Mouse (Mus musculus) adrenal gland, postnatal 14 days (tissue): ENCODE results near the gene Papln. TPM values are rescaled to one million over a fixed set of nuclear protein-coding genes. Genes with fewer than 3 reads are reported as not detected.

Experiments
- DNase-seq: peaks from one replicate; pipeline ENCODE4 v3.0.0; 2021; ENCODE audit warnings: mixed read lengths
- total RNA-seq: library from RNA; stranded (reverse); gene quantifications from 2 replicates; pipeline ENCODE4 v1.2.3, GENCODE M21; 2021

The Papln gene
- total RNA-seq, 1 experiment from 2014 or later, result 8.5 TPM

DNA sequence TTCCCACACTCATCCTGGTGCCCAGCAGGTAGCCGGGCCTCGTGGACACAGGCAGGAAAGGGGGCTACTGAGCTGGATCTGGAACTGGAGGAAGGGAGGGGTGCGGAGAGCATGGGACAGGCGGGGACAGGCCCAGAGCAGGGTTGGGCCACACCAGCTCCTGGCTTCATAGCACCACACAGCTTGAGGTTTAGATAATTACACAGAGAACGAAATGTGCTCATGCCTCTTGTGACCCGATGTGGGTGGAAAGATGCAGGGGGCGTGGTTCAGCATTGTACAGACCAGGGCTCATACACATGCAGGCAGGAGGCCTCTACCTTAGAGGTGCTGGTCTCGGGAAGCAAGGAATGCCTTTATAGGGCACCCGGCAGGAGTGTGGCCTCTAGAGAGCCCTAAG is 4.4 kb downstream of the Papln start:
- DNase-seq, result no peak

DNA sequence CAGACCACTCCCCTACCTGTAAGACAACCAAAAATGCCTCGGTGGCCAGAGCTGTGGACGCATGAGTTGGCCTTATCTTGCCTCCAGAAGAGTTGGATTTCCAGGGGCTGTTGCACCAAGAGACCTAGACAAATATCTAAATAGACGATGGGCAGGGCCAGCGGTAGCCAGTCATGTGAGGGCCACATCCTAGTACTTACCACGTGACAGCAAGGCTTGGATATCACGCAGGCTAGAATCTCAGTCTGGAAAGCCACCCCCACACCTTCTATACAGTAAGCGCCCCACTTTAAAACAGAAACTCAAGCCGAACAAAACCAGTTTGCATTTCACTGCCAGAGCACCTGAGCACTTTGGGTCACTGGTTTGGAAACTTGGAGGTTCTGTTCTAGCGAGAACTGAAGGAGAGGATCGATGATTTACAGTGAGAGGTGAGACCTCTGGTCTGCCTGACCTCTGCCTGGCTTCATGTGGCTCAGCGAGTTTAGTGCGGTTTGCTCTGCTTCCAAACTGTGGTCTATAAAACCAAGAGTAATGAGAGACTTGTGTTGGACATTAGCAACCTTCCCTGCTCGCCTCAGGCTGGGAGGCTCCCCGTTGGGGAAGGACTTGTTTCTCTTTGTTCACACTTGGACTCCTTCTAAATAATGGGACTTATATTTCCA is 4.9 kb downstream of the Papln start:
- no peak for DNase-seq

DNA sequence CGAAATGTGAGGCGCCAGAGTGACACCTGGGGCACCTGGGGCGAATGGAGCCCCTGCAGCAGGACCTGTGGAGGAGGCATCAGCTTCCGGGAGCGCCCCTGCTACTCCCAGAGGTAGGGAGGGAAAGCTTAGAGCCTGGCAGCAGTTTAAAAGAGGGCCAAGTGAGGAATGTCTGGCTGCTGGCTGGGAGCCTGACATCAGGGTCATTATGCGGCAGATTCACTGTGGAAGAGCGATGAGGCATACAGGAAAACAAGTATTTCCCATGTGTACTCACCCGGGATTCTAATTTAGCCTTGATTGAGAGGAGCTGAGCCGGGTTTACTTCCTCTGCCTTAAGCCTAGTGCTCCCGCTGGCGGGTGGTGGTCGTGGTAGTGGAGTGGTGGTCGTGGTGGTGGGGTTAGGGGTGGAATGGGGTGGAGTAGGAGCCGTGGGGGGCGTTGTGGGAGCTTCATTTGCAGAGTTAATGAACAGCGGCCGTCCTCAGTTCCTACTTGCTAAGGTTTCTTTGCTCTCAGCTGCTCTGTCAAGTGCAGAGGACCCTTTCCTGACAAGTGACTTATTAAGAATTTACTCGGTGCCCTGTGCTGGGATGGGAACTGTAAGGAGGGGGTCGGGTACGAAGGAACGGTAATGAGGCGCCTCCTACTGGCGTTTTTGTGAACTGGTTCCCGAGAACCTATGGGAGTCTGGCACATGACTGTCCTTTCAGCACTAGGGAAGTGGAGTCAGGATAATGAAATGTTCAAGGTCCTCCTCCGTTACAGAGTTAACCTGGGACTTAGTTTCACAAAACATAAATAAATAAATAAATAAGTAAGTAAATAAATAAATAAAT is 7.2 kb downstream of the Papln start:
- DNase-seq, result peak; percentile 82

DNA sequence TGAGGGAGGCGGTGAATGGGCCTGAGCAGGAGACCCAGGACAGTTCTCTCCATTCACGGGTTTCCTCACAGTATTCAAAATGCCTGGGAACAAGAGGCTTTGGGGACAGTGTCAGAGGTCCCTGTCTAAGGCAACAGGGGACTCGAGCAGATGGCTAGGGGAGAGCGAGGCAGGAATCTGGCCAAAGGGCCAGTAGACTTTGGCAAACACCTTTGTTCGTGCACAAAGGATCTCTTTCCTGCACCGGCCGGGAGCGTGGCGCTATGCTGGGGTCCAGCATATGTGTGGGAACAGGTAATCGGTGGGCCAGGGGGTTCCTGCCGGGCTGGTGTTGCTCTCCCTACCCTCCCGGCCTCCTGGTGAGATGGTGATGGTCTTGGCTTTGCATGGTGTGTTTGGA is 12.2 kb downstream of the Papln start:
- DNase-seq, result no peak

DNA sequence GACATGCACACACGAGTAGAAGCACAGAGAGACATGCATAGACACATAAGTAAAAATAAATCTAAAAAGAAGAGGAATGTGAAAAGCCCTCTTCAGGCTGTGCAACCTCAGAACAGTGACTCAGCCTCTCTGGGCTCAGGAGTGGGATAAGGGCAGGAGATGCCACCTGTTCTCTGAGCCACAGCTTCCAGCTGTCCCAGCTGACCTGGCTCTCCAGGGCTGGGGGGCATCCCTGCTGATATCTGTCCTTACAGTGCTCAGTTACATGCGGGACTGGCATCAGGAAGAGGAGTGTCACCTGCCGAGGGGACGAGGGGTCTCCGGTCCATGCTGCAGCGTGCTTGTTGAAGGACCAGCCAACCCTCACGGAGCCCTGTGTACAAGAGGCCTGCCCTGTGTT is 13.3 kb downstream of the Papln start:
- DNase-seq, result no peak

DNA sequence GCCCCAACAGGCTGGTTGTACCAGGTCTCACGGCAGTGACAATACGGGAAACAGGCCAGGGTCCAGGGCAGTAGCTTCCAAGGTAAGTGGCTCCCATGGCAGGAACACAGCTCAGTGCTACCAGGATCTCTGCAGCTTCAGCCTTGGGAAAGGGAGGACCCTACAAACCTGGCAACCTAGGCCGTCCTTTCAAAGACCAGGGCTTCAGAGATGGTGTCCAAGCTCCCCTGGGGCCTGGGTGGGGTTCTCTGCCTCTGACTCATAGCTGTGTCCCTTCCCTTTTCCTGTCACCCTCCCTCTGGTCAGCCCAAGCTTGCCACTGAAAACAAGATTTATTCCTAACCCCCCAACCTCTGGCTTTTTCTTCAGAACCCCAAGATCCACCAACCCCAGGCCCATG is 16.7 kb downstream of the Papln start:
- DNase-seq, result no peak

DNA sequence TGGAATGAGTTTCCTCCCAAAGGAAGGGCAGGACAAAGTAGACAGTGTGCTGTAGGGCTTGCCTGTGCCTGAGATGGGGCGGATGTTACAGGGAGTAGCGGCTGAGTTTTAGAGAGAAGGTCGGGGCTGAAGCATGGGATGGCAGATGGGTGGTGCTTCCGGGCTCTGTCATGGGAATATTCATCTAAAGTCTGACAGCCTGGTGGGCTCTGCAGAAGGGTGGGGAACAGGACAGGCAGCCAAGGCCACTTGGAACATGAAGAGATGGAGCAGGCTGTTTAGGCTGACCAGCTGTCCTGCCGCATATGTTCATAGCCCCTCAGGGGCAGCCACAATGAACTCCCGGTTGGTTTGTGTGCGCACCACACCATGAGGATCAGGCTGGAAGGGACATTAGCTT is 17.8 kb downstream of the Papln start:
- DNase-seq, result no peak

DNA sequence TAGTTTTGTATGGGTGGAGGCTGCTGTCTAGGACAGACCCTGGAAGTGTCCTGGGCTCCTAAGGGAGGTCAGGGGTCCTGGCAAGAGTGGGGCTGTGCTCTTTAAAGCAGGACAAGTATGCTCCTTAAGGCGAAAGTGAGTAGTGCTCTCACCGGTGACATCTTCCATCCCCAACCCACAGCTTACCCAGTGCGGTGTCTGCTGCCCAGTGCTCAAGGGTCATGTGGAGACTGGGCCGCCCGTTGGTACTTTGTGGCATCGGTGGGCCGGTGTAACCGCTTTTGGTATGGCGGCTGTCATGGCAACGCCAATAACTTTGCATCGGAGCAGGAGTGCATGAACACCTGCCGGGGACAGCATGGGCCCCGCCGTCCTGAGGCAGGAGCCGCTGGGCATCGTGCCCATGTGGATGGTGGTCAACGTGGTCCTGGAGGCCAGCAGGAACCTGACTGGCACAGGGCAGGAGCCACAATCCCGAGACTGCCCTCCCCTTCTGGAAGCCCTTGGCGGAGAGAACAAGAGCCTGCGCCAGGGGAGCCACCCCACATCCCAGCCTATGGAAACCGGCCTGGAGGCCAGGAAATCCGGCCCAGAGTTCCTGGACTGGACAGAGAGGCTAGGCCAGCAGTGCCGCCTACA is 18.3 kb downstream of the Papln start:
- no peak for DNase-seq

DNA sequence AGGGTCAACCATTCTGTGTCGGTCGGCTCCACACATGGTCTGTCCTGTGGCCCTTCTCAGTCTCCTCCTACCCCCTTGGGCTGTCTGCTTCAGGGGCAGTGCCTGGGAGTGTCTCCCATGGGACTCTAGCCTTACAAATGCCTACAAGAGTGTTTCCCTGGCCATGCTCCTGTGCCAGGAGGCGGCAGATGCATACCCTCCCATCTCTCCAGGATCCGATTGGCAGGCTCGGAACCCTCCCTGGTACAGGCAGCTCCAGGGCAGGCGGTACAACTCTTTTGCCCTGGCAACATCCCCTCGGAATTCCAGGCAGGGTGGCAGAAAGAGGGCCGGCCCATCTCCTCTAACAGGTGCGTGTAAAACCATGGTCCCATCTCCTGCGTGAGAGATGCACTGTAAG is 19.2 kb downstream of the Papln start:
- DNase-seq, result no peak

DNA sequence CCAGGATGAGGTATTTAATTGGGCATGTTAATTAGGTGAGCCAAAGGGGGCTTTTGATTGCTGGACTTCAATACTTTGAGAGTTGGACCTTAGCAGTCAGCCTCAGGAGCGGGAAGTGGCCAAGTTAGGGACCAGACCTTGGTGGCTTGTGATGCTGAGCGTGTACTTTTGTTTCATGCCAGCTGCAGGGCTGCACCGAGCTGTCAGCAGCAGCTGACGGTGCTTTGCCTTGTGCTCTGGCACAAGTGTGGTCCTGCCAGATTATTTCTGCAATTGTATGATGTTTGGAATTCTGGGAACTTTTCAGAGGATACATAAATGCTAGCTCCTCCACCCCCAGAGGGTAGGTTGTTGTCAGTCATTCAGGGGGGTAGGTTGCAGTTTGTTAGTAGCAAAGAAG is 21.9 kb downstream of the Papln start:
- DNase-seq, result peak; percentile 1

DNA sequence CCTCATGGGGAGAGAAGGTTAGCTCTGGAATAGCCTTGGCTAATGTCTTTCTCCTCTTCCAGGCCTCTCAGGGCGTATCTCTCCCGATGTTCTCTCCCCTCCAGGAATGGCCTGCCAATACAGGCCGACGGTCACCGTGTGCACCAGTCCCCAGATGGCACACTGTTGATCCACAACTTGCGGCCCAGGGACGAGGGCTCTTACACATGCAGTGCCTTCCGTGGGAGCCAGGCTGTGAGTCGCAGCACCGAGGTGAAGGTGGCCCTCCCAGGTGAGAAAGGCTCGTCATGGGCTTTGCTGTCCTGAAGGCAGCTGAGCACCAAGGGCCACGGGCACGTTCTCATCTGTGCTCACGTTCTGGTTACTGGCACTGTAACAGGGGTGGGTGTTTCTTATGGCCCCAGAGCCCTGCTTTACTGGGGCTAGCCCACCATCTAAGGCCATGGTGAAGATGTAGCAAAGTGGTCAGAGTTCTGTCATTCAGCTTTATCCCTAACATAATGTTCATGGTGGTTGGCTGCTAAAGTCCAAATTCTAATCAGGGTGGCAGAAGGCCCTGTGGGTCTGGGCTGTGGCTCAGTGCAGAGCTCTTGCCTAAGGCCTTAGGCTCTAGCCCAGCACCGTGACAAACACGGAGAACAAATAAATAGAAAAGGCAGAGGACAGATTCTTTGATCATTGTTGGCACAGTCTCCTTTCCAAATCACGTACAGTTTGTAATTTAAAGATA is 25.8 kb downstream of the Papln start:
- no peak for DNase-seq

DNA sequence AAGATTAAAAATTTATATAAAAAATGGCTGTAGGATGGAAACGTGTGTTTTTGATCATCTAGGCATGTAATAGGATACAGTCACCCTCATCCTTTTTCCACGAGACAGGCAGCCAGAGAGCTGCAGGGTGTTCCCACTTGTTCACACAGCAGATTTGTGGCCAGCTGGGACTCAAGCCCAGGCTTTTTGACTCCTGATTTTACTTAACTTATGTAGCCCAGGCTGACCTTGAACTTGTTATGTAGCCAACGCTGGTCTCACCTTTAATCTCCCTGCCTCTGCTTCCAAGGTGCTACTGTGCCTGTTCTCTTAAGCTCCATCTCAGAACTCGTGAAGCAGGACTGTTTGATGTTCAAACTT is 26.3 kb downstream of the Papln start:
- DNase-seq, result no peak

DNA sequence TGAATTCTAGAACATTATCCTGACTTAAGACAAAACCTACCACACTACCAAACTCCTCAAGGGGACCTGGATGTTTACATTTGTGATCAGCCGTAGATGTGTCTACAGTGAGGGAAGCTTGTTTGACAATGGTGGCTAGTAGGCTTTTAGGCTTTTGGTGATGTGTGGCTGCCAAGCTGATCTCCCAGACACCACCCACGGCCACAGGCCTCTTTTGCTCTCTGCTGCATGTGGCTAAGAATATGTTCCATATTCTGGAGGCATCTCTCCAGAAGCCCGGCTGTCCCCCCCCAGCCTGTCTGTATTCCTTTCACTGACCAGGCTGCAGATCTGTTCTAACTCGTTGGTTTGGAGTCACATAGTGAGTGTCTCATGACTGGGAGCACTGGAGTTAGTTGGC is 27.3 kb downstream of the Papln start:
- no peak for DNase-seq

DNA sequence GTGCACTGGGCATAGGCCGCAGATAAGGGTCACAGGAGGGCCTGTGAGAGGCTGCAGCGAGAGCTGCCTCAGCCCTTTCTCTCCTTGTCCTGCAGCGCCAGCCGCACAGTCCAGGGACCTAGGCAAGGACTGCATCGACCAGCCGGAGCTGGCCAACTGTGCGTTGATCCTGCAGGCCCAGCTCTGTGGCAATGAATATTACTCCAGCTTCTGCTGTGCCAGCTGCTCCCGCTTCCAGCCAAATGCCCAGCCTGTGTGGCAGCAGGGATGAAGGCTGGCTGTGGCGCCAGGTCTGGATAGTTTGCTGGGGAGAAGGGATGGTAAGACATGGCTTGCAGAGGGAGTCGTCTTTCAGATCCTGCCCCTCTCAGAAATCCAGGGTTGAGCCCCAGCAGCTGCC is 28.3 kb downstream of the Papln start:
- DNase-seq, result peak; percentile 62

DNA sequence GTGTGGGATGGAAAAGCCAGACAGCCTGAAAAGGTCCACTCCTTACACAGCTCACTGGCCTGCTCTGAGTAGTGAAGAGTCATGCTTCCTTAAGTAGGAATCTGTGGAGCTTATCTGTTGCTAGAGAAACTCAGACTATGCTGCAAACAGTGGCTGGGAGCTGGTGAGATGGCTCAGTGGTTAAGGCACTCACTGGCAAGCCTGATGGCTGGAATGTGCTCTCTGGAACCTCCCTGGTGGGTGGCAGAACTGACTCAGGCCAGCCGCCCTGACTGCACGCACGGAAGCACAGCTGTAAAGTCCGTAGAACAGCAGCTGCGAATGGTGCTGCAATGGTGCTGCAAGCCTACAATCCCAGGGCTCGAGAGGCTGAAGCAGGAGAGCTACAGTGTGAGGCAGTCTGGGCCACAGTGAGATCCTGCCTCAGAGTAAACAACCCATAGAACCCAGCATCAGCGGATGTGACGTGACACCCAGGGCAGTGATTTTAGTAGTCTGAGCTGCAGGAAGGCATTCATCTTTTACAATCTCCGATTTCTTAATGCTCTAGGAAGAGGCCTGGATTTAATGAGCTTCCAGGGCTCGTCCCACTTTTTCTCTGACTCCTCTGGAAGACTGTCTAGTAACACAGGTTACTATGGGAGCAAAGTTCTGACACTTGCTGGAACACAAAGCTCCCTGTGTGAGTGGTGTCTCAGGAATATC is 29.4 kb downstream of the Papln start:
- no peak for DNase-seq

DNA sequence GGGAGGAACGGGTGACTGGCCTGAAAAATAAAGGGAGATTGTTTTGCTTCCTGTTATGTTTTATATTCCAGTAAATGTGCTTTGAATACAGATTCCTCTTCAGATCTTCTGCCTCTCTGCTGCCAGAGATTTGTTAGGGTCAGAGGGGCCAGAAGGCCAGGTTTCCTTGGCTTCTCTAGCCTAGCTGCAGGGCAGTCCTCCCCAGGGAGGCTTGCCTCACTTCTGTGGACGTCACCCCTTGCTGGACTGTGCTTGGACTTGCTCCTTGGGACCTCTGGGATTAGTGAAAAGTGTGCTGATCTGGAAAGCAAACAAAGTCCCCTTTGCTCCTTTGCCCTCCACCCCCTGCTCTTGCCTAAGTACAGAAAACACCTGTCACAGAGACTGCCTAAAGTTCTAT is 31.6 kb downstream of the Papln start:
- DNase-seq, result peak; percentile 69

DNA sequence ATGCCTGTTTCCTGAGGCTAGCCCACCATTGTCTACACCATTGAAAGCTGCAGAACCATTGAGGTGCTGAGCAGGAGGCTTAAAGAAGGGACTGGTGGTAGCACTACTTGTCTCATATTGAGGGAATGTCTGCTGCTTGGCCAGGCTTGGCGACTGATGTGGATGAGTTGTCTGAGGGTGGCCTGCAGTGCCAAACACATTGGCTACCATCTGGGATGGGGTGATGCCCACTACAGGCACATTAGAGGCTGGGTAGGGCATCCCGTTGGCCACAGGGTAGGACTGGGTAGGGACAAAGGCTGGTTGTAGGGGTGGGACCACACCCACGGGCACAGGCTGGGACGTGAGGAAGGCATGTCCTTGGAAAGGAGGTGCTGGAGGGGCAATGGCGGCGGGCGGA is 32.2 kb downstream of the Papln start:
- no peak for DNase-seq

DNA sequence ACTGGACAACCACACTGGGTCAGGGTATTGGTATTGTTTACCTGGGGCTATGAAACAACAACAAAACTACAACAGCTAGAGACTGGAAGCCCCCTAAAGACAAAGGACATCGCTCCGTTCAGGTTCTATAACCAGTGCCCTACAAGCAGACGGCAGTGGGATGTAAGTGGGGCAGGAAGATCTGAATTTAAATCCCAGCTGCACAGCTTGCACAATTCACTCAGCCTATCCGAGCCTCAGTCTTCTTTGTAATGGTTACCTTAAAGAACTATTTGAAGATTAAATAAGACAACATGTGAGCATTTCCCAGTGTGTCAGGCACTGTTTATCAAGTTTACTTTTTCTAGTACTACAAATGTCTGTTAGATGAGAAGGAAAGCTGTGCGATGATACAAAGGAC is 34.9 kb downstream of the Papln start:
- DNase-seq, result no peak

DNA sequence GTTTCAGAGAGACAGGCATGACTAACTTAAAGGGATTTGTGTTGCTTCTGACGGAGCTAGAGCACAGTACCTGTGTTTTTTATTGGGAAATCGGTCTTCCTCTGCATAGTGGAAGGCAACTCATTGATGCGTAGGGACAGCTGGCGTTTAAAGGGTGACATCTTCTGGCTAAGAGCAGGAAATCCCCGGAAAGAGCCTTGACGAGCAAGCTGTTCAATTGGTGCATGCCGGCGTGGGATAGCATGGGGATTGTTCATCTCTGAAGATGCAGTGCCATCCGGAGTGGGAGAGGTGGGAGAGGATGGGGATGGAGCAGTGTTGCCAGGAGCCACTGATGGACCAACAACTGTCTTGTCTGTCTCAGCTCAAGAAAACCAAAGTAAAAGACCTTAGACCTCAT is 37.5 kb downstream of the Papln start:
- no peak for DNase-seq

DNA sequence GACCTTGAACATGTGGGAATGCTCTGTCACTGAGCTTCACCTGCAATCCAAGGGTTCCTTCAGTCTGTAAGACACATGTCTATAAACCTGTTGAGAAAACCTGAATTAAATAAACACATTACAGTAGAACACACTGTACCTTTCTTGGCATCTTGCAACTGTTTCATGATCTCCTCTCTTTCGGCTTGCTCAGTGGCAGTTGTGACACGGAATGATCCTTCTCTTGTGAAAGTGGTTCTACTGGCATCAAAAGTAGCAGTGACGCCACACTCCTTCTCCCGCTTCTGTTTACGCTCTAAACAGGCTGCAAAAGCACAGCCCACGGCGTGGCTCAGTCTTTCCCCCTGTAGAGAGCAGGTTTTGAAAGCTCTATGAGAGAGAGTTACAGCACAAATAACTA is 40.2 kb downstream of the Papln start:
- peak; percentile 48 for DNase-seq

DNA sequence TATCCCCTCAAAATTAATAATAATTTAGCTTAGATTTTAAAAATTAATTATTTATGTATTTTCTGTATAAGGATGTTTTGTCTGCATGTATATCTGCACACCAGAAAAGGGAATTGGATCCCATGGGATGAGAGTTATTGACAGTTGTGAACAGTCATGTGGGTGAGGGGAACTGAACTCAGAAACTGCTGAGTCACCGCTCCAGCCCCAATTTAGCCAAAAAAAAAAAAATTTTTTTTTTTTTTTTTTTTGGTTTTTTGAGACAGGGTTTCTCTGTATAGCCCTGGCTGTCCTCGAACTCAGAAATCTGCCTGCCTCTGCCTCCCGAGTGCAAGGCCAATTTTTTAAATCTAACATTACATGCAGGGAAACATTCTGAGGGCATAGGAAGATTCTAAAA is 48.5 kb downstream of the Papln start:
- DNase-seq, result no peak

DNA sequence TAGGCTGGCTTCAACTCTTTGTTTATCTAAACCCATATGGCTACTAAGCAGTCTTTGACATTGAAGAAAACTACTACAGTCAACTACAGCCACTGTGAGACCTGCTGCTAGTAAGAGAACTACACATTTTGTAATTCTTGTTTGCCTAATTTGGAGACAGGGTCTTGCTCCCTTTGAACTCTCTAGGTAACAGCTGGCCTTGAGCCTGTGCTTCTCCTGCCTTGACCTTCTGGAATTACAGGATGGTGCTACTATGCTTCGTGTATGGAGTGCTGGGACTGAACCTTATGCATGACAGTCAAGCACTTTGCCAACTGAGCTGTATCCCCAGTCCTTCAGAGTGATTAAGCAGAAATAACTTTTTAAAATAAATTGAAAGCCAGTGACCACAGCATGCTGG is 53.2 kb downstream of the Papln start:
- no peak for DNase-seq
